In the genomic region with DNA sequence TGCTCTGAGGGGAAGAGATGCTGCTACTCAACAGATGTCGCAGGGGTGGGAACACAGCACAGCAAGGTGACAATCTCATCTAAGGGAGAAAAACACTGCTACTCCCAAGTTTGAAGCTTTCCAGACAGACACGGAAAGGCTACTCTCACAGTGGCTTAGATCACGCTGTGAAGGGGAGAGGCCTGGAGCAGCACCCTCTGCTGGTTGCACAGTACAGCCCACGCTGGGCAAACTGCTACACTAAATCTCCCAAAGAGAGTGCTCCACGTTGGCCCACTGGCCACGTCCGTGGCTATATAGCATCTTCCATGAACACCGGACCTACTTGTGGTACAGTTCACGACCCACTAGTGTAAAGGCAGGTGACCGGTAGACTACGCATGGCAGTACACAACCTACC, we compare ENCODE assay signal across 15 mouse cellular contexts. TPM values are rescaled to one million over a fixed set of nuclear protein-coding genes. Genes with fewer than 3 reads are reported as not detected.
DNase-seq lines count a peak whose midpoint lies in the region; ATAC-seq and TF ChIP-seq lines count a peak whose summit lies in the region.
"Had no signal": no experiment of that assay in that cellular context is flagged by ENCODE, and none has a peak within 500 bp of the region (broad histone marks: within the 10 kb centered on the region; RNA-seq: fewer than 3 reads in every experiment).

No protein-coding gene starts in this region.

- no peak overlapping the region for H3K4me2 ChIP-seq in forebrain, postnatal 0 days (ENCODE audit: low read depth)
- no peak overlapping the region for H3K4me2 ChIP-seq in forebrain, embryonic 14.5 days (ENCODE audit: low read length)
- no peak overlapping the region for H3K4me2 ChIP-seq in forebrain, embryonic 15.5 days (replicated peaks)
- H3K4me2 ChIP-seq: embryonic facial prominence, embryonic 12.5 days; hindbrain, embryonic 13.5 days; liver, embryonic 13.5 days; midbrain, embryonic 12.5 days had no signal

- H3K9me3 ChIP-seq in forebrain, postnatal 0 days (ENCODE audit: low read length) = no peaks in the 10 kb centered on the region
- H3K9me3 ChIP-seq in forebrain, embryonic 14.5 days (replicated peaks; ENCODE audit: control insufficient read depth, low read length) = no peaks in the 10 kb centered on the region
- no peaks in the 10 kb centered on the region for H3K9me3 ChIP-seq in forebrain, embryonic 15.5 days
- H3K9me3 ChIP-seq: embryonic facial prominence, embryonic 12.5 days; hindbrain, embryonic 13.5 days; liver, embryonic 13.5 days; midbrain, embryonic 12.5 days had no signal

- TF ChIP-seq POLR2A in bone marrow, adult 2 months (IDR thresholded peaks at IDR 0.05; ENCODE audit: borderline replicate concordance, control insufficient read depth, low read depth, low read length) = no peak

- H3K27me3 ChIP-seq in forebrain, postnatal 0 days (ENCODE audit: insufficient read depth, low read length) = no peaks in the 10 kb centered on the region
- H3K27me3 ChIP-seq in forebrain, embryonic 14.5 days (replicated peaks; ENCODE audit: control insufficient read depth, insufficient read depth, low read length) = no peaks in the 10 kb centered on the region
- H3K27me3 ChIP-seq in forebrain, embryonic 15.5 days = no peaks in the 10 kb centered on the region
- H3K27me3 ChIP-seq: embryonic facial prominence, embryonic 12.5 days; hindbrain, embryonic 13.5 days; liver, embryonic 13.5 days; midbrain, embryonic 12.5 days had no signal

- H3K9ac ChIP-seq in forebrain, postnatal 0 days = no peak overlapping the region
- H3K9ac ChIP-seq in forebrain, embryonic 14.5 days (ENCODE audit: low read length) = no peak overlapping the region
- no peak overlapping the region for H3K9ac ChIP-seq in forebrain, embryonic 15.5 days (replicated peaks)
- H3K9ac ChIP-seq: embryonic facial prominence, embryonic 12.5 days; hindbrain, embryonic 13.5 days; liver, embryonic 13.5 days; midbrain, embryonic 12.5 days had no signal

- TF ChIP-seq CTCF in forebrain, postnatal 0 days (IDR thresholded peaks at IDR 0.05; ENCODE audit: low read depth) = peak; percentile 49
- TF ChIP-seq CTCF in left cerebral cortex, adult 2 months (IDR thresholded peaks at IDR 0.05) = peak; percentile 62
- peak; percentile 19; the same call in 1 of the 2 replicates for TF ChIP-seq CTCF in bone marrow, adult 2 months (IDR thresholded peaks at IDR 0.05; ENCODE audit: control insufficient read depth, insufficient read depth, low read length)

- no peaks in the 10 kb centered on the region for H3K4me1 ChIP-seq in forebrain, postnatal 0 days (ENCODE audit: insufficient read depth)
- H3K4me1 ChIP-seq in forebrain, embryonic 14.5 days (ENCODE audit: control insufficient read depth, insufficient read depth, low read length) = no peaks in the 10 kb centered on the region
- H3K4me1 ChIP-seq in bone marrow, adult 2 months (ENCODE audit: control insufficient read depth, insufficient read depth, low read length) = no peaks in the 10 kb centered on the region
- H3K4me1 ChIP-seq in forebrain, embryonic 15.5 days = no peaks in the 10 kb centered on the region
- H3K4me1 ChIP-seq: embryonic facial prominence, embryonic 12.5 days; liver, embryonic 13.5 days; midbrain, embryonic 12.5 days had no signal

- DNase-seq in forebrain, postnatal 0 days = no peak
- no peak for DNase-seq in forebrain, embryonic 14.5 days (ENCODE audit: low spot score)
- DNase-seq in left cerebral cortex, adult 2 months (ENCODE audit: extremely low spot score in 1 of 2, low spot score in 2 of 2) = peak in 1 of 2 experiments; percentile 40
- no peak for DNase-seq in left cerebral cortex, adult 11 months (ENCODE audit: low spot score)
- DNase-seq in 3T3-L1 (ENCODE audit: low read depth, low spot score) = peak; percentile 28
- DNase-seq in thymus, adult 18-20 months = no peak
- DNase-seq: adrenal gland, postnatal 14 days; heart, adult 18-20 months; kidney, adult 18-20 months; liver, embryonic 13.5 days had no signal

- no peak overlapping the region for H3K4me3 ChIP-seq in forebrain, postnatal 0 days (ENCODE audit: low read depth, low read length)
- H3K4me3 ChIP-seq in forebrain, embryonic 14.5 days (ENCODE audit: low read depth, low read length) = no peak overlapping the region
- no peak overlapping the region for H3K4me3 ChIP-seq in left cerebral cortex, adult 2 months
- H3K4me3 ChIP-seq in bone marrow, adult 2 months (replicated peaks; ENCODE audit: control insufficient read depth, low read depth, low read length) = no peak overlapping the region
- H3K4me3 ChIP-seq in forebrain, embryonic 15.5 days = no peak overlapping the region
- H3K4me3 ChIP-seq: embryonic facial prominence, embryonic 12.5 days; hindbrain, embryonic 13.5 days; liver, embryonic 13.5 days; midbrain, embryonic 12.5 days had no signal

- no peak overlapping the region for H3K27ac ChIP-seq in forebrain, postnatal 0 days (ENCODE audit: low read depth, low read length)
- no peak overlapping the region for H3K27ac ChIP-seq in forebrain, embryonic 14.5 days (ENCODE audit: low read depth, low read length)
- no peak overlapping the region for H3K27ac ChIP-seq in left cerebral cortex, adult 2 months
- H3K27ac ChIP-seq in bone marrow, adult 2 months (ENCODE audit: control insufficient read depth, insufficient read depth, low read depth, low read length, poor library complexity) = no peak overlapping the region
- H3K27ac ChIP-seq in forebrain, embryonic 15.5 days (replicated peaks) = no peak overlapping the region
- H3K27ac ChIP-seq: embryonic facial prominence, embryonic 12.5 days; hindbrain, embryonic 13.5 days; liver, embryonic 13.5 days; midbrain, embryonic 12.5 days had no signal

- peaks cover 51% of the 10 kb centered on the region for H3K36me3 ChIP-seq in forebrain, postnatal 0 days (ENCODE audit: insufficient read depth)
- H3K36me3 ChIP-seq in forebrain, embryonic 14.5 days (ENCODE audit: control insufficient read depth, insufficient read depth, low read length) = peaks cover 76% of the 10 kb centered on the region
- H3K36me3 ChIP-seq in forebrain, embryonic 15.5 days = peaks cover 39% of the 10 kb centered on the region

- no peak for ATAC-seq in forebrain, postnatal 0 days
- ATAC-seq in forebrain, embryonic 14.5 days = no peak
- no peak for ATAC-seq in forebrain, embryonic 15.5 days (replicated peaks)

- intact Hi-C loops in left cerebral cortex, adult 2 months (cut with DNase I) = loop anchor here (5.0 kb wide), 1 partner anchor 1067 kb away; no protein-coding TSS in a partner anchor

- 89% methylated on average over 11 of the region's 11 CpGs for WGBS in forebrain, postnatal 0 days
- WGBS in forebrain, embryonic 14.5 days = 90% methylated on average over 11 of the region's 11 CpGs
- WGBS in bone marrow, adult 2 months = 88% methylated on average over 11 of the region's 11 CpGs
- 87% methylated on average over 11 of the region's 11 CpGs for WGBS in forebrain, embryonic 15.5 days

RNA-seq across cellular contexts. Expression of a gene that starts 16.2 kb away (rescaled TPM):
- 83.5 and 95.9 TPM in 2 replicates for total RNA-seq in forebrain, postnatal 0 days (2014; rRNA removed)
- polyA plus RNA-seq in forebrain, postnatal 0 days (2015; fragmentation: Nextera tagmentation; extraction: Ambion mirVana) = 75.9 and 76.4 TPM in 2 replicates
- 49.5 and 55.5 TPM in 2 replicates for polyA plus RNA-seq in forebrain, embryonic 14.5 days (2014; fragmentation: Nextera tagmentation; extraction: Ambion mirVana)
- total RNA-seq in left cerebral cortex, adult 2 months (2021) = 100 to 1,000 TPM; 117 to 141 TPM
- 40.4 and 57.7 TPM in 2 replicates for polyA plus RNA-seq in bone marrow, adult 2 months (2011; ENCODE audit: insufficient read depth, insufficient read length, low replicate concordance, missing spikeins)
- polyA plus RNA-seq in forebrain, embryonic 15.5 days (2015; fragmentation: Nextera tagmentation; extraction: Ambion mirVana) = 94.0 and 99.1 TPM in 2 replicates

RNA-seq across cellular contexts. Expression of a gene that starts 20.2 kb away (rescaled TPM):
- 37.2 TPM in 2 replicates for total RNA-seq in forebrain, postnatal 0 days (2014; rRNA removed)
- polyA plus RNA-seq in forebrain, postnatal 0 days (2015; fragmentation: Nextera tagmentation; extraction: Ambion mirVana) = 40.8 and 57.6 TPM in 2 replicates
- polyA plus RNA-seq in forebrain, embryonic 14.5 days (2014; fragmentation: Nextera tagmentation; extraction: Ambion mirVana) = 32.1 and 48.7 TPM in 2 replicates
- total RNA-seq in left cerebral cortex, adult 2 months (2021) = 10 to 100 TPM; 52.5 to 54.7 TPM
- polyA plus RNA-seq in bone marrow, adult 2 months (2011; ENCODE audit: insufficient read depth, insufficient read length, low replicate concordance, missing spikeins) = 31.0 and 47.6 TPM in 2 replicates
- 45.3 and 51.7 TPM in 2 replicates for polyA plus RNA-seq in forebrain, embryonic 15.5 days (2015; fragmentation: Nextera tagmentation; extraction: Ambion mirVana)
